Mouse (Mus musculus) forebrain, postnatal 0 days (tissue): Measurements from ENCODE around the gene Grm4. TPM values are rescaled to one million over a fixed set of nuclear protein-coding genes. Genes with fewer than 3 reads are reported as not detected.

ENCODE experiments used
- ATAC-seq: fragments of 200-750 bp; cut with Nextera tagmentation; 2 replicates; pipeline ENCODE4 v1.8.0; 2017; ENCODE audit warnings: mild to moderate bottlenecking, moderate library complexity
- DNase-seq: peaks from one replicate; pipeline ENCODE4 v3.0.0-alpha.2; 2015
- H3K27ac ChIP-seq: fragments of 300-500 bp; sonication (generic); 2 replicates; pipeline ENCODE4 v1.5.1; 2014; ENCODE audit warnings: low read depth, mild to moderate bottlenecking, antibody characterized with exemption, low read length, moderate library complexity, mixed read lengths
- H3K27me3 ChIP-seq: fragments of 300-500 bp; sonication (generic); 2 replicates; pipeline ENCODE4 v1.6.1; 2014; ENCODE audit warnings: mild to moderate bottlenecking, low read length, mixed read lengths; ENCODE audit not compliant: insufficient read depth
- H3K36me3 ChIP-seq: fragments of 300-500 bp; sonication (generic); 2 replicates; pipeline ENCODE4 v1.6.1; 2014; ENCODE audit warnings: mild to moderate bottlenecking, moderate library complexity; ENCODE audit not compliant: insufficient read depth
- H3K4me1 ChIP-seq: fragments of 300-500 bp; sonication (generic); 2 replicates; pipeline ENCODE4 v1.6.1; 2014; ENCODE audit warnings: antibody characterized with exemption; ENCODE audit not compliant: insufficient read depth
- H3K4me2 ChIP-seq: fragments of 300-500 bp; sonication (generic); 2 replicates; pipeline ENCODE4 v1.6.1; 2014; ENCODE audit warnings: low read depth, mild to moderate bottlenecking, moderate library complexity
- H3K4me3 ChIP-seq: fragments of 300-500 bp; sonication (generic); 2 replicates; pipeline ENCODE4 v1.5.1; 2014; ENCODE audit warnings: low read depth, low read length, mixed read lengths
- H3K9ac ChIP-seq: fragments of 300-500 bp; sonication (generic); 2 replicates; pipeline ENCODE4 v1.6.1; 2014; ENCODE audit warnings: mild to moderate bottlenecking
- H3K9me3 ChIP-seq: fragments of 300-500 bp; sonication (generic); 2 replicates; pipeline ENCODE4 v1.6.1; 2016; ENCODE audit warnings: low read length
- CTCF ChIP-seq: sonication (generic); IDR thresholded peaks from 2 replicates; pipeline ENCODE4 v1.5.1; 2016; ENCODE audit warnings: antibody characterized with exemption, control low read depth, low read depth
- WGBS: fragments of 180-500 bp; shearing (Covaris S2); extraction: QIAGEN DNeasy Blood & Tissue Kit; methylation state at CpG from one replicate; pipeline ENCODE4 v1.1.7; 2014; 5-methylcytosine and 5-hydroxymethylcytosine counted together
- polyA plus RNA-seq: library from polyadenylated mRNA; unstranded; fragments of >200 nt; fragmentation: Nextera tagmentation; extraction: Ambion mirVana; gene quantifications from 2 replicates; pipeline ENCODE4 v1.2.1, GENCODE M21; 2015
- total RNA-seq: library from RNA; depleted of rRNA; stranded (reverse); fragments of >200 nt; gene quantifications from 2 replicates; pipeline ENCODE4 v1.2.3, GENCODE M21; 2014

The Grm4 gene
- total and polyA plus RNA-seq, 2 experiments from 2014 or later: 5.5 to 14.5 TPM

DNA sequence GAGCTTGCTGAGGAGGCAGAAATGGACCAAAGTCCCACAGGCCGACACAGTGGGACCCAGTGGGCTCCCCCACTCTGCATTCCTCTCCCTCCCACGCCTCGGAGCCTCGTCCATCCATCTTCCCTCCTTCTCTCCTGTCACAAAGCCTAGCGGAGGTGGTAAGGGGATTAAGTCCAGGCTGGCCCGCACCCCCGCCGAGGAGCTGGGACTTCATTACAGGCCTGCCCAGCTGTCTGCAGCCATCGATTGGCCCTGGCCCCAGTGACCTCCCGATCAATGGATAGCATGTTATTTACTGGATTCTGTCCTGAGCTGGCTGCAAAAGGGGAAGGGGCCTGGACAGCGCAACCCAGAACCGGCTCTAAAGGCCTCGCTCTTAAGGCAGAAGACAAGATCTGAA lies 120.0 kb downstream of the Grm4 start:
- 19% methylated on average over 13 of the region's 13 CpGs for WGBS

DNA sequence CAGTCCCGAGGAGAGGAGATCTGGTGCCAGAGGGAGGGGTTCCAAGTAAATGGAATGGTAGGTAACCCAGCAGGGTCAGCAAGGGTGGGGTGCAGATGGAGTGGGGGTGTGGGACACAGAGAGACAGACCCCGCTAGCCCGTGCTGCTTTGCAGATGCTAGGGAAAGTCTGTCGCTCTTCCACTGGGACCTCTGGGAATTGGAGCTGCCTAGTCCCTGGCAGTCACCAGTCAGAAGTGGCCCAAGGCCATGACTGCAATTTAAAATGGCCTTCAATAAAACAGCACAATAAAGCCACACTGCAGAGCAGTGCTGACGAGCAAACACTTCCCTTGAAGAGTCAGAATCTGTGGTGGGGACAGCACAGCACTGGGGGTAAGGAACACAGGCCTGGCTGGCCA lies 127.3 kb downstream of the Grm4 start:
- ATAC-seq: no peak
- H3K9me3 ChIP-seq: no peaks in the 10 kb centered on the region
- no peaks in the 10 kb centered on the region for H3K4me1 ChIP-seq
- WGBS: 74% methylated on average over 5 of the region's 5 CpGs
- H3K4me3 ChIP-seq: no peak overlapping the region
- no peaks in the 10 kb centered on the region for H3K36me3 ChIP-seq
- TF ChIP-seq CTCF: no peak
- H3K27ac ChIP-seq: no peak overlapping the region
- H3K9ac ChIP-seq: no peak overlapping the region
- no peaks in the 10 kb centered on the region for H3K27me3 ChIP-seq
- no peak overlapping the region for H3K4me2 ChIP-seq
- DNase-seq: no peak

More for the DNA sequence above, 120.0 kb downstream of the Grm4 start:
- Histone ChIP-seq H3K36me3 (no peaks in the 10 kb centered on the region), H3K9ac (0 out of 2 replicates have a peak overlapping the region, but pooled peaks have one; percentile 3), H3K27me3 (no peaks in the 10 kb centered on the region), H3K9me3 (no peaks in the 10 kb centered on the region), H3K27ac (no peak overlapping the region), H3K4me3 (no peak overlapping the region), H3K4me1 (no peaks in the 10 kb centered on the region), H3K4me2 (no peak overlapping the region)
- no peak for ATAC-seq
- no peak for DNase-seq
- no peak for TF ChIP-seq CTCF

DNA sequence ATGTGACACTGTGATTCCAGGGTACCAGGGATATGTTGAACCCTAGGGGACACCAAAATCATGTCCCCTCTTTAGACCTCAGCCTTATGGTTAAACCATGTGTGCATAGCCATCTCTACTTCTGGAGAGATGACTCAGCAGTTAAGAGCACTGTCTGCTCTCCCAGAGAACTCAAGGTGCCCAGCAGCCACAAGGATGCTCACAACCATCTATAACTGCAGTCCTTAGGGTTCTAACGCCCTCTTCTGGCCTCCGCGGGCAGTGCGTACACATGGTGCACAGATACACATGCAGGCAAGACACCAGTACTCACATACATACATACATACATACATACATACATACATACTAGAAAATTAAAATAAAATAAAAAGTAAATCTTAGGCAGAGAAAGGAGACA lies 127.8 kb downstream of the Grm4 start:
- DNase-seq: no peak
- H3K9ac ChIP-seq: no peak overlapping the region
- H3K9me3 ChIP-seq: no peaks in the 10 kb centered on the region
- H3K4me3 ChIP-seq: no peak overlapping the region
- no peak for ATAC-seq
- WGBS: 94% methylated on average over 4 of the region's 4 CpGs
- H3K4me2 ChIP-seq: no peak overlapping the region
- no peak overlapping the region for H3K27ac ChIP-seq
- peak; percentile 31; the same call in 1 of the 2 replicates for TF ChIP-seq CTCF
- no peaks in the 10 kb centered on the region for H3K36me3 ChIP-seq
- H3K4me1 ChIP-seq: no peaks in the 10 kb centered on the region
- H3K27me3 ChIP-seq: no peaks in the 10 kb centered on the region

DNA sequence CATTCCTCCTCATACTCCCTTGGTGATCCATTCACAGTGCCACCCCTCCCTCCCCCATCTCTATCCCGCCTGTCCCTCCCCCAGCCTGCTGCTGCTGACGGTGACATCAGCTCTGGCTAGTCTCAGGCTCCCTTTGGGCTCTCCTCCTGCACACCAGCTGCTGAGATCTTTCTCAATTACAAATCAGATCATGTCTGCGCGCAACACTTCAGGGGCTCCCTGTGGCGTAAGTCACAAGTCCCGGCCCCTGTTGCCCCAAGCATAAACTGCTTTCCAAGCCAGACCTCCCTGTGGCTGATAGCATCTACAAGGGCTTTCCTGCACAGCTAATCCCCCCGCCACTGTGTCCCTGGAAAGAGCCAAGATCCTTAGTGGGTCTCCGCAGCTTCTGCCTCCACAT lies 128.3 kb downstream of the Grm4 start:
- Histone ChIP-seq H3K9me3 (no peaks in the 10 kb centered on the region), H3K27ac (no peak overlapping the region), H3K9ac (no peak overlapping the region), H3K27me3 (no peaks in the 10 kb centered on the region), H3K4me2 (no peak overlapping the region), H3K36me3 (no peaks in the 10 kb centered on the region), H3K4me1 (no peaks in the 10 kb centered on the region), H3K4me3 (no peak overlapping the region)
- peak; percentile 59 for ATAC-seq
- peak; percentile 46 for DNase-seq
- WGBS: 39% methylated on average over 8 of the region's 8 CpGs
- TF ChIP-seq CTCF: no peak

DNA sequence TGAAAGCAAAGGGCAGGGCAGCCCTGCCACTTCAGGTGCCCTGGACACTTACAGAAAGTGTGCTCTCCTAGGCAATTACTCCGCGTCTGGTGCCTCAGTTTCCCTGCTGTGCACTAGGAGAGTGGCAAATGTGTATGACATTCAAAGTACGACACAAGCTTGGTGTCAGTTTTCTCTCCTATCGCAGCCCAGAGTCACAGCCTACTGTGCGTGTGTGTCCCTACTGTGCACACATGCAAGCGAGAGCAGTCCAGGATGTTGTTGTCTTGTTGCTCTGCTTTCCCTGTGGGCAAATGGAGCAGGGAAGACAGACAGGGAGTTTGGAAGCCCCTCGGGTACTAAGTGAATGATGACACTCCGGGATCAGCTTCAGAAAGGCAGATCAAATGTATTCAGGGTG lies 131.2 kb downstream of the Grm4 start:
- Histone ChIP-seq H3K36me3 (no peaks in the 10 kb centered on the region), H3K9me3 (no peaks in the 10 kb centered on the region), H3K4me2 (no peak overlapping the region), H3K4me3 (no peak overlapping the region), H3K27me3 (no peaks in the 10 kb centered on the region), H3K27ac (no peak overlapping the region), H3K4me1 (peaks cover 3% of the 10 kb centered on the region), H3K9ac (no peak overlapping the region)
- DNase-seq (no peak), ATAC-seq (no peak)
- no peak for TF ChIP-seq CTCF
- WGBS: 87% methylated on average over 8 of the region's 8 CpGs

DNA sequence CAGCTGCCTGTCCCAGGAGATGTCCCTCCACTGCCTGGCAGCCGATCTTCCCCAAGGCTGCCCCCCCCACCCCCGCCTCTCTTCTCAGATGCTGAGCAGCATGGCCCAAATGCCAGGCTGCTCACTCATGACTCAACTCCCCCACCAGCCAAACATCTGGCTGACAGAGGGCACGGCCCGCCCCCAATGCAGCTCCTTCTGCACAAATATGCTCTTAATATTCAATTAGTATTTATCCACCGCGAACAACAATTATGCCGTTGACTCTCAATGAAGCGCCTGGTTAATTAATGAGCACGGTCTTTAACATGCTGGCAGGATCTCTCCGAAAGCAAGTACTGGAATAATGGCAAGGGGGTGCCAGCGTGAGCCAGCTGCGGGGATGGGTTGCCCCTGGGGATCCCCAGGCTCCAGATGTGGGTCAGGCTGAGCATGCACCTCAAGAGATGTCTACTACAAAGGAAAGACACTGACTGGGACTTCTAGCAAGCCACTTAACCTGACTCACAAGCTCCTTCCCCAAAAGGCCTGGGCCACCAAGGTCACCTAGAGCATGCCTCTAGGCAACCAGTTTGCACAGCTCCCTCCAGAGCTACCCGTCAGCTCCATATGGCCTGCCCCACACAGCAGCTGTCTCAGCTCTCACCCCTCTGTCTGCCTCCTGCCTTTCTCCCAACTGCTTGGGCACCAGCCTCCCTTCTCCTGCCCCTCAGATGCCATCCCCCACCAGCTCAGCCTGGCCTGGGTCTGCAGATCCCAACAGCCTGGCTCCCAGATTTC lies 131.8 kb downstream of the Grm4 start:
- DNase-seq (peak; percentile 59), ATAC-seq (peak; percentile 75)
- Histone ChIP-seq H3K27me3 (no peaks in the 10 kb centered on the region), H3K4me1 (peaks cover 3% of the 10 kb centered on the region), H3K36me3 (no peaks in the 10 kb centered on the region), H3K27ac (no peak overlapping the region), H3K4me3 (no peak overlapping the region), H3K9me3 (no peaks in the 10 kb centered on the region), H3K4me2 (no peak overlapping the region), H3K9ac (no peak overlapping the region)
- TF ChIP-seq CTCF: no peak
- WGBS: 22% methylated on average over 13 of the region's 13 CpGs

DNA sequence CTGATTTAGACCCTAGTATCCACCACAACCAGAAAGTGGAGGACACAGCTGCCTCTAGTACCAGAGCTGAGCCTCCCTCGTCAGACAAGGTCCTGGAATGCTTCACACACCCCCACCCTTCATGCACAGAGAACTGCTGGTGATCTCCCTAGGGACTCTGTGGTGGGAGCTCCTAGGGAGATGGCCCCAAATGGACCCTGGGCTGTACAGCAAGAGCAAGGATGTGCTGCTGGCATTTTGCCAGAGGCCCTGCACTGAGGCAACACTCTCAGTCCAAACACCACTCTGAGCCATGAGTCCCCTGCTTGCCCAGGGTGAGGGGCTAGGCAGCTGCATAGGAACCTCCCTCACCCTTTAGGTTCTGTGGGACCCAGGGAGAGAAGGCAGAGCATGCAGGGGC lies 134.8 kb downstream of the Grm4 start:
- no peak for DNase-seq
- WGBS: 75% methylated on average over 1 of the region's 1 CpGs
- no peak for ATAC-seq
- H3K4me1 ChIP-seq: peaks cover 3% of the 10 kb centered on the region
- H3K4me2 ChIP-seq: no peak overlapping the region
- H3K9me3 ChIP-seq: no peaks in the 10 kb centered on the region
- H3K36me3 ChIP-seq: no peaks in the 10 kb centered on the region
- no peak overlapping the region for H3K9ac ChIP-seq
- H3K4me3 ChIP-seq: no peak overlapping the region
- no peak for TF ChIP-seq CTCF
- no peak overlapping the region for H3K27ac ChIP-seq
- H3K27me3 ChIP-seq: no peaks in the 10 kb centered on the region
